Mouse (Mus musculus): ENCODE measurements around the gene Rmi2.

The Rmi2 gene

DNA sequence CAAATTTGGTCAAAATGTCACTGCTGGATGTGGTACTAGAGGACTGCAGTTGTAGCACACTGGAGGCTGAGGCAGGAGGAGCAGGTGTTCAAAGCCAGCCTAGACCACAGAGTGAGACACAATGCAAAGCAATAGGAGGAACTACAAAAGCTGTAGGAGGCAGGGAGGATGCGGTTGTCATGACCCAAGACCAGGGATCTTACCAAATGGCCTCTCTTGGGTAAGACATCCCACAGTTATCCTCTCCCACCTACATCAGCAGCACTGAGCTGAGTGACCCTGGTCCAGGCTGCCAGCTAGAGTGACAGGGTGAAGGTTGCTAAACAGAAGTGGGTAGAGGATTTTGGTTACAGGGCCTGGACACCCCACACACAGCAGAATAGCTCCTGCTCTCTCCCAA lies 92.2 kb downstream of the Rmi2 start:
- DNase-seq = no peak

DNA sequence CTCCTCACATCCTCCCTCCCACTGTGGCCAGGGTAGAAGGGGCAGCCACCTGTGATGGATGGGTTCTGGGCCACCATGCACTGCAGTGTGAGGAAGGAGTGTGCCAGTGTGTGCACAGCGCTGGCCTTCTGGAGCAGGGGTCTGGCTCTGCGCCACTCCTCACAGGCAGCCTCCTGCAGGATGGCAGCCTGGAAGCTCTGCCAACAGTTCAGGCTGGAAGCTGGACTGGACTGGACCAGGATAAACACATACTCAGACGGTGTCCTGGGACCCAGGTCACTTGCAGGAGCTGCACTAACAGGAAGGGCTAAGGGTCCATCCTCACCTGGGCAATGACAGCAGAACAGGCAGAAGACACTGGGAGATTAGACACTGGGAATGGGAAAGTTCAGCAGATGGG lies 98.5 kb downstream of the Rmi2 start:
- peak; percentile 39 to 62 for DNase-seq

DNA sequence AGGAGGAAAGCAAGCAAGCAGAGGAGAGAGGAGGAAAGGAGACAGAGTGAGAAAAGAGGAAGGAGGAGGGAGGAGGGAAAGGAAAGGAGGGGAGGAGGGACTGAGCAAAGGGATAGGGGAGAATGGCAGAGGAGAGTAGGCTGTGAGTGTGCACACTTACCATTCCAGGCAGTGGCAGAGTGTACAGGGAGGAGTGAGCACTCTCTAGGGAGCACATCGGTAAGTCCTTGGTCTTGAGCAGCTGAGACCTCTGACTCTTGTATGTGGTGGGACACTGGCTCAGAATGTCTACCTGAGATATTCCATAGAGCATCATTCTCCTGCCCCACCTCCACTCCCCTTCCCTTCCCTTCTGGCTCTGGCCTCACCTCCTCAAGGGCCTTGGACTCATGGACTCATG lies 99.2 kb downstream of the Rmi2 start:
- DNase-seq = no peak

DNA sequence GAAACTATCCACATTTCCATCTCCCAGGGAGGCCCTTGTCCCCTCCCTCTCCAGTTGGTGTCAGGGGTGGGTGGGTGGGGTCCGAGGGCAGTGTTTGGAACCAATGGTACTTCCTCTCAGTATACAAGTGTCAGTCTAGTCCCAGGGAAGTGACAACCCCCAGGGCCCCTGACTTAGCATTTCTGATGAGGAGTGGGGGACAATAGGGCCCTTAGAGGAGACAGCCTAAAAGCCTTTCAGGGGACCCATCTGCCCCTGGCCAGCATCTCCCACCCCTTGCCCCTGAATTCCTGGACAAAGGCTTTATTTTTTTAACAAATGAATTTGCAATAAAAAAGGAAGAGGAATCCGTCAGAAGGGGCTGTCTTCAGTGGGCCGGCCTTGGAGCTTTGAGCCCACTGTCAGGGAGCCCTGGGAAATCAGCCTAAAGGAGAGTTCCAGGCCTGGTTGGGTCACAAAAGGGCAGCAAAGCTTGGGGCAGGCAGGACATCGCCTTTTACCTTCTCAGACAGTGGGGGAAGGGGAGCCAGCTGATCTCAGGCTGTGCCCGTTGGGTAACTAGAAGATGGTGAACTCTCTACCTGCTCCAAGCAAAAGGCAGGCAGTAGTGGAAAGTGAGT lies 102.0 kb downstream of the Rmi2 start:
- no peak for DNase-seq

DNA sequence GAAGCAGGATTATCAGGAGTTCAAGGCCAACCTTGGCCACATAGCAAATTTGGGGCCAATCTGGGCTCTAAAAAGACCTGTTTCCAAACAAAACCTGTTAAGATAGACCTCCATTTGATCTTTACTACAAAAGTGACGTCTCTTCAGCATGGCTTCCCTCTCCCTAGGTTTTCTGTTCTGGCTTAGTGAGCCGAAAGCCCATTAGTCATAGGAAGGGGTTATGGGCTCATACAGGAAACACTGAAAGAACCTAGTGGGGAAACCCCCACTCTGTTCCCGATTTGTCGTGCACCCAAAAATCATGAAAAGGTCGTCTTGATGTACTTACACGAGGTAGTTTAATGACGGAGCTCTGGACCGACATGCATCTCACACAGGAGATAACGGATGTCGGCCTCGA lies 102.6 kb downstream of the Rmi2 start:
- DNase-seq = no peak

DNA sequence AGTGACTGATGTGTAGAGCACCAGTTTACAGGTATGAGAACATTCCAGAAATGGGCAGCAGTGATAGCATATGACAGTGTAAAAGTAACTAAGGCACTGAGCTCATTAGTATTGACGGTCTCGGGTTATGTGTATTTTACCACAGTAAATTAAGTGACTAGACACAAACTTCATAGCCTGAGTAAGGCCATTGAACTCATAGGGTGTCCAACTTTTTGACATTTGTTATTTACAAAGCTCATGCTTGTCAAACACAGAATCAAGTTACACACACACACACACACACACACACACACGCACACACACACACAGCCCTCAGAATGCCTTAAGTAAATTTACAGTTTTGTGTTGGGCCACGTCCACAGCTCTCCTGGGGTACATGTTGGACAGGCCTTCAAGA lies 105.1 kb downstream of the Rmi2 start:
- DNase-seq = no peak

DNA sequence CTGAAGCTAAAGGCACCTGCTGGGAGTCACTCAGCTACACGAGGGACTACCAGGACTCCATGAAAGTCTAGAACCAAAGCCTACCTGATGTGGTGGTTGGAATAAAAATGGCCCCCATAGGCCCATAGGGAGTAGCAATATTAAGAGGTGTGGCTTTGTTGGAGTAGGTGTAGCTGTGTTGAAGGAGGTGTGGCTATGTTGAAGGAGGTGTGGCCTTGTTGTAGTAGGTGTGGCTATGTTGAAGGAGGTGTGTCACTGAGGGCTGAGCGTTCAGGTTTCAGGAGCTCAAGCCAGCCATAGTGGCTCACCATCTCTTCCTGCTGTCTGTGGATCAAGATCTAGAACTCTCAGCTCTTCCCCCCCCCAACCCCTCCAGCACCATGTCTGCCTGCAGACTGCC lies 105.8 kb downstream of the Rmi2 start:
- no peak for DNase-seq

Measured in cerebellum, adult 18-20 months (tissue).